Mouse (Mus musculus) limb, embryonic 10.5 days (tissue): ENCODE data around the gene Mis12. TPM values are rescaled to one million over a fixed set of nuclear protein-coding genes. Genes with fewer than 3 reads are reported as not detected.

Source experiments
- DNase-seq: peaks from one replicate; pipeline ENCODE4 v3.0.0-alpha.2; 2017; ENCODE audit warnings: low spot score
- H3K27ac ChIP-seq: fragments of 300-500 bp; sonication (generic); 2 replicates; pipeline ENCODE4 v1.5.1; 2016; ENCODE audit warnings: mild to moderate bottlenecking
- H3K27me3 ChIP-seq: fragments of 300-500 bp; sonication (generic); 2 replicates; pipeline ENCODE4 v1.6.1; 2016; ENCODE audit warnings: low read depth, mild to moderate bottlenecking; ENCODE audit not compliant: poor library complexity, severe bottlenecking
- H3K36me3 ChIP-seq: fragments of 300-500 bp; sonication (generic); 2 replicates; pipeline ENCODE4 v1.6.1; 2016; ENCODE audit warnings: mild to moderate bottlenecking, moderate library complexity
- H3K4me1 ChIP-seq: fragments of 300-500 bp; sonication (generic); 2 replicates; pipeline ENCODE4 v1.6.1; 2016
- H3K4me3 ChIP-seq: fragments of 300-500 bp; sonication (generic); 2 replicates; pipeline ENCODE4 v1.5.1; 2016; ENCODE audit warnings: mild to moderate bottlenecking, moderate library complexity
- H3K9me3 ChIP-seq: fragments of 300-500 bp; sonication (generic); replicated peaks from 2 replicates; pipeline ENCODE4 v1.6.1; 2016; ENCODE audit warnings: mild to moderate bottlenecking
- WGBS: fragments of 180-500 bp; shearing (Covaris S2); methylation state at CpG from one replicate; pipeline ENCODE4 v1.1.7; 2016; 5-methylcytosine and 5-hydroxymethylcytosine counted together
- polyA plus RNA-seq: library from polyadenylated mRNA; unstranded; fragments of >200 nt; fragmentation: Nextera tagmentation; extraction: Ambion mirVana; gene quantifications from 2 replicates; pipeline ENCODE4 v1.2.1, GENCODE M21; 2016

The Mis12 gene
- polyA plus RNA-seq, 1 experiment from 2014 or later, result 65.1 TPM

DNA sequence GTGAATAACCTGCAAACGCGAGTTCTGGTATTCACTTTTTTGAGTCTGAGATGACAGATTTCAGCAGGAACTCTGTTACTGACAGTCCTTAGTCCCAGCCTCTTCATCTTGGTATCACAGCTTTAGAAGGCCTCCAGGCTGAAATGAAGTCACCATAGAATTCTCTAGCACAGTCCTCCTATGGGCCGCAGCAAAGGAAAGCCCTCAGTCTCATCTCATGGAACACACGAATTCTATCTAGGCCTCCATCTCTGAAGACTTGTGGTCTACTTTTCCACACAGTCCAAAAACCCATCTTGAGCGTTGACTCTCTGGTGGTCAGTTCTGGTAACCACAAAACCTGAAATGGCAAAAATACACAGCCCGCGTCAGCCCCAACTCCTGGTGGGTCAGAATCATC is 12.7 kb downstream of the Mis12 start:
- Histone ChIP-seq H3K27ac (peak overlapping the region; percentile 92), H3K36me3 (peaks cover 39% of the 10 kb centered on the region), H3K4me1 (peaks cover 23% of the 10 kb centered on the region), H3K27me3 (no peaks in the 10 kb centered on the region), H3K9me3 (no peaks in the 10 kb centered on the region), H3K4me3 (peak overlapping the region; percentile 75)
- no peak for DNase-seq
- 60% methylated on average over 7 of the region's 7 CpGs for WGBS

DNA sequence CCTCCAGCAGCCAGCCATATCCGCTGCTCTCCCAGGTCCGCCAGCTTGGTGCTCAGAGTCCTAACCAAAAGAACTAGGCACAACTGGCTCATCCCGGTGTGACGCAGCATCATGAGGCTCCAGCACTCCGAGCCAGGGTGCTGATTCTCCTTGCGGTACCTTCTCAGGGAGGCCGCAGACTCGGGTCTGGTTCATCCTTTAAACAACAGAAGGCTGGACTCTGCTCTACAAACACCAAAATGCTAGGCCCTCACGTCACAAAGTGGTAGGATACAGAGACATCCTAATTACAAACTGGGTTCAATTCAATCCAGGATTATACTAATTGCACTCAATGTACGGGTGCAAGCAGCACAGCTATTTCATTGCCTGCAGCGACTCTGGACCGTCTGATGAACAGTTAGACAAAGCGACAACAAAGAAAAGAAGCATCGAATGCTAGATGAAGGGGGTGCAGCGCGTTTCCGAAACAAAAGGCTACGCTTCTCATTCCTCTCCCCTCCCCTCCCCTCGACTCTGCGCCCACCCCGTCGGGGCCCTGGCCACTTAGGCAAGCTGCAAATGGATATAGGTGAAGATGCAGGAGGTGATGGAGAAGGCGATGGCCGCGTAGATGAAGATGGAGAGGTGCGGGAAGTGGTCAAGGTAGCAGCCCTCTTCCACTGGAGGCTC is 13.2 kb downstream of the Mis12 start:
- Histone ChIP-seq H3K27me3 (no peaks in the 10 kb centered on the region), H3K36me3 (peaks cover 33% of the 10 kb centered on the region), H3K4me3 (peak overlapping the region; percentile 75), H3K27ac (peak overlapping the region; percentile 92), H3K4me1 (peaks cover 23% of the 10 kb centered on the region), H3K9me3 (no peaks in the 10 kb centered on the region)
- DNase-seq, result peak; percentile 53
- WGBS, result 9% methylated on average over 26 of the region's 26 CpGs

DNA sequence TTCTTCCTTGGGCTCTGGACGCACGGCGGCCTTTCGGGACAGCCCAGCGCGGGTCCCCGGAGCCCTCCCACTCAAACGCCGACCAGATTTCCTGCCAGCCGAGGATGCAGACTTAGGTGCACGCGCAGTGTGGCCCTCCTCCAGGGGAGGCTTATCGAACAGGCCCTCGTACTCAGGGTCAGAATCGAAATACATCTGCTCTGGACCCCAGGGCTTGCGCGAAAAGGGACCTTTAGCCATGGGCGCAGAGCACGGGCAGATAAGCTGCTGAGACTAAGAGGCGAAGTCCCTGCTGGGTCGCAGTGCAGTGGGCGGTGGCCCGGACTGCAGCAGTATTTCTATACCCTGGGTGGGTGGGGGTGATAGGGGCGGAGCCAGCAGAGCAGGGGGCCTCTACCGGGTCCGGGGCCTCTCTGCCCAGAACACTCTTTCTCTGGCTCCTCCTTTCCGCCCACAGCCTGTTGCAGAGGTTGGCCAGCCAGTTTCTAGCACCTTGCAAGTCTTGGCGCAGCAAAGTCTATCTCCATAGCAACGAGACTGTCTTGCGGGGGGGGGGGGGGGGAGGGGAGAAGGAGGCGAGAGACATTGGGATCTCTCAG is 13.9 kb downstream of the Mis12 start, which contains the start of gene 6330403K07Rik:
6330403K07Rik (minus strand) TSS at position 351 of the 599 bp plus-strand sequence.
- Histone ChIP-seq H3K27me3 (no peaks in the 10 kb centered on the region), H3K4me3 (peak within 1 kb of the TSS; percentile 75), H3K4me1 (peaks cover 23% of the 10 kb centered on the region), H3K27ac (peak within 1 kb of the TSS; percentile 92), H3K36me3 (peaks cover 27% of the 10 kb centered on the region), H3K9me3 (no peaks in the 10 kb centered on the region)
- WGBS, result under 1% methylated on average over 30 of the region's 31 CpGs
- DNase-seq, result peak; percentile 91

DNA sequence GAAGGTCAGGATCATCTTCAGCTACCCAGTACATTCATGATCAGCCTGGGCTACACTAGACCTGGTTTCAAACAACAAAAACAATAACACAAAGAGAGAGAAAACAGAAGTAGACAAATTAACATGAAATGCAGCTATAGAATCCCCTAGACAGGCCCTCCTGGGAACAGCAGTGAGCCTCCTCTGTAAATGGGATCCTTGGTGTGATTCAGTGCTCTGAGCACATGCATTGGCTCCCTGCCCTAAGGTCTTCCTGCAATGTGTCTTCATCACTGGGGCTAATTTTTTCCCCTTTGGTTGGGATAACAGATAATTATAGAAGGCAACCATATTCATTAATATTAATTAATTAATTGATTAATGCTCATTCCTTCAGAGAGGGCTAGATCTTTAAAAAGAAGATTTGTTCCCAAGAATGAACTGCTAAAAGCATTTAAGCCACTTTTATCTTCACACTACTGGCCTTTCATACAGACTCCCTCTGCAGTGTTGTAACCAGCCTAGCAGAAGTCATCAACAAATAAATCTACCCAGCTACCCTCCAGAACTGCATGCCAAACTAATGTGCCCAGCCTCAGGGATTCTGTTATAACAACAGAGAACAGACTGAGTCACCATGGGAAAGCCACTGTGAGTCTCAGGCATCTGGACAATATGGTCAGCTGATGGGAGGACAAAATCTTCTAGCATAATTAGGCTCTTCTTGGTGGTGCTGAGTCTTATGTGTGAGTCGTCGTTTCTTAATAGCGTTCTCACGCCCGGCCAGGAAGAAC is 20.3 kb downstream of the Mis12 start:
- Histone ChIP-seq H3K36me3 (no peaks in the 10 kb centered on the region), H3K9me3 (no peaks in the 10 kb centered on the region), H3K27ac (no peak overlapping the region), H3K4me1 (no peaks in the 10 kb centered on the region), H3K27me3 (no peaks in the 10 kb centered on the region), H3K4me3 (no peak overlapping the region)
- 95% methylated on average over 5 of the region's 5 CpGs for WGBS
- DNase-seq, result no peak

DNA sequence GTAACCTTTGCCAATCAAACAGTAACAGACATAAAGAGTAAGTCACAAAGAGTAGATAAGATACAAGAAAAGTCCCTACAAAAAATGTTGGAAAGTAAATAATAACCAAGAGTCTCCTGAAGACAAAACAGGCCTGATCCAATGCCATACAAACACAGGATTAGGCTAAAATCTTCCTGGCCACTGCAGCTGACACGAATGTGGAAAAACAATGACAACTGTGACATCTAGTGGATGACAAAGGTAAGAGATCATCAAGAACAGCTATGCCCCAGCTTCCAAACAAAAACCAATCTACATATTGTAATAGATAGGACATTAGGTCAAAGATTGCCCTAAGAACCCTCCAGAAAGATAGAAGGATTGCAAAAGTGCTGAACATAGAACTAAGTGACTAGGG is 33.1 kb downstream of the Mis12 start:
- no peak overlapping the region for H3K27ac ChIP-seq
- no peaks in the 10 kb centered on the region for H3K27me3 ChIP-seq
- H3K4me3 ChIP-seq, result no peak overlapping the region
- no peaks in the 10 kb centered on the region for H3K4me1 ChIP-seq
- H3K36me3 ChIP-seq, result no peaks in the 10 kb centered on the region
- H3K9me3 ChIP-seq, result no peaks in the 10 kb centered on the region
- no peak for DNase-seq
- WGBS, result 0% methylated on average over 1 of the region's 1 CpGs

DNA sequence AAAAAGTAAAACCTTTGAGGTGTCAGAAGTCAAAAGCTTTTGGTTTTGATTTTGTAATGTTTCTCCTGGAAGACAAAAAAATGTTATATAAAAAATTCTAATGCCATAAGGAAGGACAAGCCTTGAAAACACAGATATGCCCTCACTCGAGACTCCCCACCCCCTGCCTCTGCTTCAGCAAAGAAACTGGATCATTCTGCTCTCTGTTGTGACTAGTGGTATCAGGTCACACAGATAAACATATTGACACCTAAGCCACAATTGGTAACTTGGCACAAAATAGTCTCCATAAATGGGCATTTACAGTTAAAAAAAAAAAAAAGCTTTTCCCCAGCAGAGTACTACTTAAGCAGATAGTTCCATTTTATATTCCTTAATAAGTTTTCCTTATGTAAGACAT is 56.9 kb downstream of the Mis12 start:
- WGBS, result 80% methylated on average over 1 of the region's 1 CpGs
- no peak overlapping the region for H3K27ac ChIP-seq
- 0 out of 2 replicates have a peak, but pooled peaks cover 3% of the 10 kb centered on the region for H3K9me3 ChIP-seq
- H3K27me3 ChIP-seq, result no peaks in the 10 kb centered on the region
- no peaks in the 10 kb centered on the region for H3K36me3 ChIP-seq
- no peak for DNase-seq
- no peaks in the 10 kb centered on the region for H3K4me1 ChIP-seq
- H3K4me3 ChIP-seq, result no peak overlapping the region

Other genes with a start within 250 kb of the Mis12 start
- gene Scimp, start 207.0 kb upstream of the Mis12 start, polyA plus RNA-seq, result 0.18 TPM in 1 of 2 replicates, not detected in the other
- 28.1 and 33.1 TPM in 2 replicates for gene Rabep1, start 174.8 kb upstream of the Mis12 start, polyA plus RNA-seq
- gene Nup88, start 49.6 kb upstream of the Mis12 start, polyA plus RNA-seq, result 145 and 158 TPM in 2 replicates
- 64.6 and 73.2 TPM in 2 replicates for gene Rpain, start 49.4 kb upstream of the Mis12 start, polyA plus RNA-seq
- gene C1qbp, start 36.6 kb upstream of the Mis12 start, polyA plus RNA-seq, result 325 and 420 TPM in 2 replicates
- gene Dhx33, start 15.2 kb upstream of the Mis12 start, polyA plus RNA-seq, result 34.1 and 36.6 TPM in 2 replicates
- 34.4 and 34.7 TPM in 2 replicates for gene Derl2, start 230 bp downstream of the Mis12 start, polyA plus RNA-seq
- 93.7 and 190 TPM in 2 replicates for gene 6330403K07Rik, start 13.9 kb downstream of the Mis12 start, polyA plus RNA-seq
- not detected in 2 replicates for gene Nlrp1a, start 125.1 kb downstream of the Mis12 start, polyA plus RNA-seq
- gene Nlrp1b, start 211.1 kb downstream of the Mis12 start, polyA plus RNA-seq, result not detected in 2 replicates